Mouse (Mus musculus) cerebral cortex, adult 2 months (tissue): ENCODE results near the gene Mfng.

Experiments used
- WGBS: fragments of 180-500 bp; shearing (Covaris S2); methylation state at CpG from one replicate; pipeline ENCODE4 v1.1.7; 2018; 5-methylcytosine and 5-hydroxymethylcytosine counted together

Mfng gene

DNA sequence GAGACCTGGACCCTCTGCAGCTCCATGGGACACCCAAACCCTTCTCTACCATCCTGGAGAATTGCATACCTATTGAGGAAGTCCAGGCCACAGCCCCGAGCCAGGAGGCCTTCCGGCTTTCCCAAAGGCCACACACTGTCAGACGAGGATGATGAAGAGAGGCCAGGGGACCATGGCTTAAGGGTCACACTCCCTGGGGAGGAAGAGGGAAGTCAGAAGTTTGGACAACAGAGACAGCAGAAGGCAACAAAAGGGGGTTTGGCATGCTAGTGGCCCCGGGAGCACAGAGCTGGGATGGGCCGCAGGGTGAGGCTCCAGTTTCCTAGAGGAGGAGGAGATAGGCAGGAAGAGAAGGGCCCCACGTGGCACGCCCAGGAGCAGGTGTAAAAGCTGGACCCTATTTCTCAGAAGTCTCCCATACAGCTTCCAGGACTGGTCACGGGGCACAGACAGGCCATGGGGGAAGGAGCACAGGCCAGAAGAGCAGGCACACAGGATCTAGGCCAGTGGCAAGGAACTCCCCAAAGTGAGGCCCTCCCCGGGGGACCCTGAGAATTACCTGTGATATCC, 14.1 kb upstream of the Mfng start:
- 85% methylated on average over 9 of the region's 9 CpGs for WGBS

DNA sequence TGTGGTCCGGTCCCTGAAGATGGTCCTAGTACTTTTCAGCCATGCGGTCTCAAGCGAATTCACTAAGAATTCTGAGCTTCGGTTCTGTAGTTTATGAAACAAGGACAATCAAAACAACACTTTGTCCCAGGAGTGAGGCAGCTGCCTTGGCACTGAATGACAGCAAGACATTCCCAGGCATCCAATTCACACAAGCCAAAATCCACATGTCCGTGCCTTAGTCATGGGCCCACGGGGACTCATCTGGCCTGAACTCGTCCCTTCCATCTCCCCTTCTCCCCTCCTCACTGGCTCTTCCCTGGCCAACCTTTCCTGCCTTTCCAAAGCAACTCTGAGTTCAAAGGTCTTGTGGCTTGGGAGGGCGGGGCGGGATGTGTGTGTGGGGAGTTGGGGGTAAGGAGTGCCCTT, 13.1 kb upstream of the Mfng start:
- whole genome bisulfite sequencing = 68% methylated on average over 9 of the region's 9 CpGs

DNA sequence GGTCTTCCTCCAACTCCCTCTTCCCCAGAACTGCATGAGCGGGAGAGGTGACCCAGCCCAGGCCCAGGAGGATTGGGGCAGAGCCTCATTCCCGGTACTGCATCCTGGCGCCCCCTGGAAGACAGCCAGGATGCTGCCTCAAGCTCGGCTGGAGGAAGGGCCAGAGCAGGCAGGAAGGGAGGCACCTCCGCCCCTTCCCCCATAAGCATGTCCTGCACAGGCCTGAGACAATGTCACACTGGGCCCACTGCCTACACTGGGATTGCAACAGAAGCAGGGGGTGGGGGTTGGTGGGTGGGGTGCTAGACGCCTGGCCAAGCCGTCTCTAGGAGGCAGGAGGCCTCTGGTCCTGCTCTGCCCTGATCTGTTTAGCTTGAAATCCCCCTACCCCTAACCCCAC, 12.7 kb upstream of the Mfng start:
- 48% methylated on average over 7 of the region's 7 CpGs for WGBS

DNA sequence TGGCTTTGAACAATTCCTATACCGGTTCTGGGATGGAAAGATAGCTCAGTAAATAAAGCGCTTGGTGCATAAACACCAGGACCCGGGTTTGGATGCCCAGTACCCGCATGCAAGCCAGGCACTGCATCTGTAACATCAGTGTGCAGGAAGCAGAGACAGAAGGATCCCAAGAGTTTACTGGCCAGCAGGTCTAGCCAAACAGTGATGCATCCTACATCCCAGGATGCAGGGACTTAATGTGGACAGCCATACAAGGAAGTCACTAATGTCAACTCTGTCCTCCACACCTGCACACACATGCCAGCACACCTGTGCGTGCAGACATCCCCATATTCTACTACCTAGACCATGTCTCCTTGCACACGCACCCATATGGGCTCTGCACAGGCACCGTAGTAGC, 12.0 kb upstream of the Mfng start:
- 86% methylated on average over 7 of the region's 7 CpGs for WGBS

DNA sequence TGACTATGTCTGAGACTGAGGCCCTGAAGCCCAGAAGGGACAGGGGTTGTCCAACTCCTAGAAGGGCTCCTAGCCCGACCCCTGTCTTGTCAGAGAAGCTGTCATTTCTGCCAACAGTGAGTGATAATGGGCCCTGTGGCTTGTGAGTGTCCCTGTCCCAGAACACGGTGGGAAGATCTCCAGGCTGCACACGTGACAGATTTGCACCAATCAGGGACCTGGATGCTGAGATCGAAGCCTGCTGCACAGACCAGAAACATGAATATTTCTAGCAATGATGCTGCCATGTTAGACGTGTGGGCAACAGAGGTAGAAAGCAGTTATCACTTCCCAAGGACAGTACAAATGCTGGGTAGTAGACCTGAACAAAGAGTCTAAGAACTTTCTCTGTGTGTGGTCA, 11.2 kb upstream of the Mfng start:
- 74% methylated on average over 5 of the region's 5 CpGs for WGBS

DNA sequence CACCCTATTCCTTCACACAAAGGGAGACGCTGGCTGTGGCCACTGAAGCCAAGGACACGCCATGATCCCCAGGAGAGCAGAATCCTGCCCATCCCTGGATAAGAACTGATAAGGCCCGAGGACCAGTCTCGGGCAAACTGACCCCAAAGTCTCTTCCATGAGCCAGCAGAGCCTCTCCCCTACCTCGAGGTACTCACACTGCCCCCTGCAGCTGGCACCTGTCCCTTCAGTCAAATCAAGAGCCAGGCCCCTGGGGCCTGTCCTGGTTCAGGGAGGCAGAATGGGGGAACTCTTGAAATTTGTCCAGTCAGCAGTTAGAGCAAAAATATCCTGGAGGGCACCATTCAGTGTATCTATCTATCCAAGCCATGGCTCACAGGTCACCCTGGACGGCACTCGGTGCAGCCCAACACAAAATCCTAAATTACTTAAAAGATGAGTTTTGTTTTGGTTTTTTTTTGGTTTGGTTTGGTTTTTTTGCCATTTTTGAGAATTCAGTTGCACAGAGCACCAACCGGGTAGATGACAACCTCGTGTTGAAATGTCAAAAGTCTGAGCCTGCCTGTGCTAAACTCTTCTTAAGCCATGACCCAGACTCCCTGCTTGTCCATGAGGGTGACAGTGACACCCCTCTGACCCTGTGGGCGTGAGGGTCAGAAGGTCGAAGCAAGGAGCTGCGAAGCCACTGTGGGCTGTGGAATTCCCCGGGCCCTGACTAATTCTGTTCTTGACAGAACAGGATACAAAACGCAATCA, 9.3 kb upstream of the Mfng start:
- WGBS = 85% methylated on average over 14 of the region's 14 CpGs

DNA sequence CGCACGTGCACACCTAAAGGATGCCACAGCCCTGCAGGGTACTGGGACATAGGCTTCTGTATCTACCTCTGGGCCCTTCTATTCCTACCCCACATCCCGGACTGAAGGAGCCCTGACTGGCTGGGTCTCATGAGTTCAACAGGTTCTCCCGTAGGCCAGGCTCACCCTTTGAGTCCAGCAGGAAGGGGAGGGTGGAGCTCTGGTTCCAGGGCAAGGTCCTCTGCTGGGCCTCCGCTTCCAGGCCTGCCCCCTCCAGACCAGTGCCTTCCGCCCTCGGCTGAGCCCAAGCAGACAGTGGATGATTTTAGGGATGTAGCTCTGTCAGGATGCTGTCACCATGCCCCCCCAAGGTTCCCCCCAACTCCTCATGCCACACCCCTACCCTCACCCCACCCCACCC, 7.6 kb upstream of the Mfng start:
- 90% methylated on average over 7 of the region's 7 CpGs for WGBS

DNA sequence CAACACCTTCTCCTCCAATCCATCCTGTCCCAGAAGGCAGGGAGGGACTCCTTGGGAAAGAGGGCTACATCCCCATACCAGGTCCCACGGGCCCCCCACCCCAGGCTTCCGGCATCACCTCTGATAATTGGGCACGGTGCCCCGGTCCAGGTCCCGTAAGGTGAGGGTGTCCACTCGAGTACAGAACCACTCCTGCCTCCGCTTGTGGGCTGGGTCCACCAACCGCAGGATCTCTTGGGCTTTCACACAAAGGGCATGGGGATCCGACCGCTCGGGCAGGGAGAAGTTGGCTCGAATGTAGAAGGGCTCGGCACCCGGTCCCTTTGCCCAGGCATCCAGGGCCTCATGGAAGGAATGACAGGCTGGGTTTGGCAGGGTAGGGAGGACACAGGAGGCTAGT, 7.1 kb upstream of the Mfng start:
- 97% methylated on average over 14 of the region's 14 CpGs for WGBS

DNA sequence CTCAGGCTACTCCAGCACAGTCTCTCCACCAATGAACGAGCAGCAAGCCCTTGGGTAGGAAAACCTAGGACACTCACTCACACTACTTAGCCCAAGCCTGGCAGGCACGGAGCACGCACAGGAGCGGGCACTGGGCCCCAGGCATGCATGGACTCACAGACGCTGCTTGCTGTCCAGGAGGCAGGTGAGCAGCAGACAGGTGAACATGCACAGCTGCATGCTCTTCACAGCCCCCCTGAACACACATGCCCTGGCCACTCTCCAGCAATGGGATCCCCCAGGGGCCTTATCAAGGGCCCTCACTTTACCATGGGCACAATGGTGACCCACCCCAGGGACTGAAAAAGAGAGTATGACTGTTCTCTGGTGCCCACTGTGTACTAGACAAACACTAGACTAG, 6.4 kb upstream of the Mfng start:
- 97% methylated on average over 5 of the region's 5 CpGs for WGBS

DNA sequence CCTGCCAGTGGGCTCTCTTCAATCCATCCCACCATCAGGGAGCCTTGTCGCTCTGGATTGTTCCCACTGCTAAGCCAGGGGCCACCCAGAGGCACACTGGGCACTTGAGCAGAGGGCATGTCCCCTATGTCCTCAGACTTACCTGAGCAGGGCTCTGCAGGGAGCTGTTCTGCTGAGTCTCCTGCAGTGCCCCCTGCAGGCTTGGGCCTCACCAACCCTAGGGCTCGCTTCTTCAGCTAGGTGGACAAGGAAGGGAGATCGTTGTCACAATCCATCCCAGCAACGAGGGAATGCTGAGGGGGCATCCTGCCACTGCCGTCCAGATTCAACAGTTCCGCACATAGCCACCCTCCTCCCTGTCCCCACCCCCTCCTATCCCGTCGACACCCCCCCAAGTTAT, 6.0 kb upstream of the Mfng start:
- WGBS = 85% methylated on average over 8 of the region's 8 CpGs

DNA sequence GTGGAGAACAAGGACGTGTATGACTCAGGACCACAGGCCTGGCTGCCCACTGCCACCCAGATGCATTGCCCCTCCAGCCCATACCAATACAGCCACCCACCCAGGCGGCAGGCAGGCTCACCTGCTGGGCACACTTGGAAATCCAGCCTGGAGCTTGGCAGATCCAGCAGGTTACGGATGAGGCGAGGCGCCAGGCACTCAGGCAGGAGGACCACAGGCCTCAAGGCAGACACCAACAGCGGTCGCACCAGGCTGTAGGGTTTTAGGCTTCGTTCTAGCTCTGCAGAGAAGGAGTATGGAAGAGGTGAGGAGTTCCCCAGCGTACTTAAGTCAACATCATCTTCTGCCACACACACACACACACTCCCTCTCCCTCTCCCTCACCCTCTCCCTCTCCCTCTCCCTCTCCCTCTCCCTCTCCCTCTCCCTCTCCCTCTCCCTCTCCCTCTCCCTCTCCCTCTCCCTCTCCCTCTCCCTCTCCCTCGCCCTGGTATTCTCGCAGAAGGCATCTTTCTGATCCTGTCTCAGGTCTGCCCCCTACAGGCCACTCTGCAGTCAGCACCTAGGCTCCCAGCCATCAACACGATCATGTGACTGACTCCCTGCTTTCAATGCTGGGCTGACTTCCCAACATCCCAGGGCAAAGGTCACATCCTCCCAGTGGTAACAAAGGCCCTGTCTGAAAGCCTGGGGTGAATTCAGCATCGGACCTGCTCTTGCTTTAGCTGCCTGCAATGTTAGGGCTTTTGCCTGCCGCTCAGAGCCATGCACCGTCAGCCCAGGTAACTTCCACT, 5.0 kb upstream of the Mfng start:
- 54% methylated on average over 15 of the region's 15 CpGs for WGBS

DNA sequence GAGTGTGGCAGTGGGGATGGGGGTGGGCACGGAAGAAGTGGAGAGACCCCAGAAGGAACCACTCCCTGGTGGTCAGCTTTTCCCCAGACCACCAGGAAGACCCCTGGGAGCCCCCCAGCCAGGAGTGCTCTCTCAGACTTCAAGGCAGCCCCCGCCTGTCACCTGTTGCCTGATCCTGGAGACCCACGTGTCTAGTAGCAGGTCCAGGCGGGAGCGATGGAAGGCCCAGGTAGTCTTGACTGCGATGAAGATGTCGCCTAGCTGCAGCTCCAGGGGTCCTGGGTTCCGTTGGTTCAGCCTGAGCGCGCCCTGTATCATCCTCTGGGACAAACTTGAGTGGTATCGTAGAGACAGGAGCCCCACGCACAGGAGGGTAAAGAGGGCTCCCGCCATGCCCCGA, 419 bp downstream of the Mfng start:
- WGBS = 68% methylated on average over 14 of the region's 14 CpGs

DNA sequence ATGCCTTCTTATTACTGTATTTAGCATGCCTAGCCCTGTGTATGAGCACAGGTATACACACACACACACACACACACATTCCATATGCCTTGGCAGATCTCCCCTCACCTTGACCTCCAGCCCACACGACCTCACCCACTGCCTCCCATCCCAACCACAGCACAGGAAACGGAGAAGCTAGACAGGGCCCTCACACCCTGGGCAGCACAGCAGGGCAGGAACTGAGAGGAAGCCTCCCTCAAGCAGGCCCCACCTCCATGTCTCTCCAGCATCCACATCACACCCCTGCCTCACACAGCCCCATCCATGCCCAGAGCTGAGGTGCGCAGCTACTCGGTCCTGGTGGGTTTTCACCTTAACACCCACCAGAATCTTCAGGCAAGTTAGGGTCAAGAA, 909 bp downstream of the Mfng start:
- WGBS = 71% methylated on average over 4 of the region's 4 CpGs

DNA sequence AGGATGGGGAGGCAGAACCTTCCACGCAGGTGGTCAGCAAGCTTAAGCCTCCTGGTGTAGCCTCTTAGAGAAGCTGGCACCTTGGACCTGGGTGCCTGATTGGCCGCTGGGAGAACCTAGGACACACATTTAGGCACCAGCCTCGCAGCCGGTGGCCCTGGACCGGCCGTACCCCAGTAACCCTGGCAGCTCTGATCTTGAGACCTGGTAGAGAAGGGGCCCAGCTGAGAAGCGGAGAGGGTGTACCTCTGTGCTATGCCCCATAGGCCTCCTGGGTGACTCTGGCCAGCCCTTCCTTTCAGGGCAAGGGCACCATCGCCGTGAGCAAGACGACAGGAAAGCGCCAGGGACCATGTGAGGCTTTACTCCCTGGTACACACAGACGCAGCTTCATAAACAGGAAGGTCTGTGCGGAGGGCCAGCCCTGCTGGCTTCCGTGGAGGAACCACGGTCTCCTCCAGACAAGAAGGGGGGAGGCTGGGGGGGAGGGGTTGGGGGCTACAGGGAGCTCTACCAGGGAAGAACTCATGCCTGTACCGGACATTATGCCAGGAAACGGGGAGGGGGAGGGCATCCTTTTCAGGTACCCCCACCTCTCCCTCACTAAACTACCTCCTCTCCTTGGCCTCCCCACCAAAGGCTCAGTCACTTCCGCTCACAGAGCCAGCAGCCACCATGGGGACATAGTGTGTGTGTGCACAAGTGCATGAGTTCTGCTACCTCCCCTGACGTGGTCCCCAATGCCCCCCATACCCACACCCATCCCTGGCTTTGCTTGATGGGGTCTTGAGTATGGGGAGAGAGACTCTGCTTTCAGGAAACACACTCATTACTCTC, 1.5 kb downstream of the Mfng start:
- 70% methylated on average over 19 of the region's 19 CpGs for WGBS

DNA sequence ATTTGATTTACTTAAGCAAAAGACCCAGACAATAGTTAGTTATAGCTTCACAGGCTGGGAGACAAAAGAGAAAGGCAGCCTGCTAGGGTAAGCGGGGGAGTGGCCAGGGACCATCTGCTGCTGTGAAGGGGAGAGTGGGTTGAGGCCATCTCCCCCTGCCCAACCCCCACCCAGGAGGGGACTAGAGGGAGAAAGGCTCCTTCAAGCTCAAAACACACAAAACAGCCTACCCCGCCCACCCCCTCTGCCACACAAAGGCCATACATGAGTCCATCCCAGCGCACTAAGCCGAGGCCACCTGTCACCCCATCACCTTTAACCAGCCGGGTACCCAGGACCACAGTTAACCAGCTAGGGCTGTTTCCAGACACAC, 2.3 kb downstream of the Mfng start:
- WGBS = 47% methylated on average over 5 of the region's 5 CpGs

DNA sequence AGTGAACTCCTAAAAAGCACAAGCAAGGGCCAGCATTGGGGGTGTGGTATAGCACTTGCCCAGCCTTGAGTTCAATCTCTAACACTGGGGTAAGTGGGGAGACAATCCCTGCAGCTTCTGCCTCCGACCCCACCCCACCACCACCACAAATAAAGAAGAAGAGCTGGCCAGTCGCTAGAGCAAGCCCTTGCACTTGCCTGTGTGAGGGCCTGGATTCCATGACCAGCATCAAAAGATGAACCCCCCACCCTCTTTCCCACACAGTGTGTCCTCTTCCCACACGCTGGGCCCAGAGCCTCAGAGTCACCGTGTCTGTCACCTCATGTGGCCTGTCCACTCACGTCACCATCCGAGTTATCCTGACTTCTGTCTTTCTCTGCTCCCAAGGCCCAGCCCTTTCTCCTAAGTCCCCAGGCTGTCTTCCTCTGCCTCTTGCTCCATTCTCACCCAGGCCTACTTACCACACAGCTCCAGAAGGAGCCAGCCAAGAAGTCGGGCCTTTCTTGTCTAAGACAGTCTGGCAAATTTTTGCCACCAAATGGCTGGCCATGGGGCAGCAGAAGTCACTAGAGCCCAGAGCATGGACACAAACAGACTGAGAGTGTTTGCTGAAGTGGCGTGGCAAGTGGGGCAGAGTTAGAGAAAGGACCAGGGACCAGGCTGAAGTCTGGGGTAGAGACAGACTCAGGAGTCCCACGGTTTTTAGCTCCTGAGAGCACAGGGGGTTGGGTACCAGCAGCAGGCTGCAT, 2.9 kb downstream of the Mfng start:
- 47% methylated on average over 9 of the region's 9 CpGs for WGBS

DNA sequence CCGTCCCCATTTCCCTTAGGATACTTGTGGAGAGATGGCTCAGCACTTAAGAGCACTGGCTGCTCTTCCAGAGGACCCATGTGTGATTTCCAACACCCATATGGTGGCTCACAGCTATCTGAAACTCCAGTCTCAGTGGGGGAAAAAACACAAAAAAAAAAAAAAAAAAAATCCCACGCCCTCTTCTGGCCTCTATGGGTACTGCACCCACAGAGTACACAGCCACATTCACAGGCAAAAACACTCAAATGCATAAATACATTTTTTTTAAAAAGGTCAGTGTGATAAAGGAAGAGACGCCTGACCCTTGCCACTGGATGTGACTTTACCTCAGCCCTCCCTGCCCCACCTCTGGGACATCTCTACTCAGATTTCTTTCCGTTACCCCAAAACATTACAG, 4.2 kb downstream of the Mfng start:
- 92% methylated on average over 4 of the region's 4 CpGs for WGBS

DNA sequence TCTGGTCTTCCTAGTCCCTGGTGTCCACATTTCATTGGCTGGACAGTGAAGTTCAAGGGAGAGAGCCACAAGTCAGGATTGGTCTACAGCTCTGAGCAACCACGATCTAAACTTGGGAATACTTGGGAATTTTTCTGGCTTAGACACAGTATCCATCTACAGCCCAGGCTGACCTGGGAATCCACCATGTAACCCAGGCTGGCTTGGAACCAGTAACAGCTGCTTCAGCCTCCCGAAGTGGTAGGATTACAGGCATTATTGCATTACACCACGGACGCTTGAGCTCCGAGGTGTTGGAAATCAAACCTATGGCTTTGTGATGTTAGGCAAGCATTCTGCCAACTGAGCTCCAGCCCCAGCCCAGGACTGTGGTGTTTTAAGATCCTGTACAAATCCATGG, 9.6 kb downstream of the Mfng start:
- WGBS = 87% methylated on average over 5 of the region's 5 CpGs

DNA sequence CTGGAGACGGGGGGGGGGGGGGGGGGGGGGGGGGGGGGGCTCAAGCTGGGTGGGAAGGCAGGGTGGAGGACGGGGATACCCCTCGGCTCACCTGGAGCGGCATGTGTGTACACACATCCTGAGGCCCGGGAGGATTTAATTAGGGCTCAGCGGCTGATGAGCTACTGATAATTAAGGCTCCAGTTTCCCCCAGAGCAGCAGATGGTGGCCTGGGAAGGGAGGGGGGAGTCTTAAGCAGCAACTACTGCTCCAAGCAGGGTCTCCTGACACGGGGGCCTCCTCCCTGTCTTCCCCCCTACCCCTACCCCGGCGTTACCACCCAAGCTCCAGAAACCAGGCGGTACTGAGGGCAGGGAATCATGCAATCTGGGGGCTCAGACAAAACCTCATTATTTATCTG, 10.1 kb downstream of the Mfng start:
- 46% methylated on average over 9 of the region's 10 CpGs for WGBS

DNA sequence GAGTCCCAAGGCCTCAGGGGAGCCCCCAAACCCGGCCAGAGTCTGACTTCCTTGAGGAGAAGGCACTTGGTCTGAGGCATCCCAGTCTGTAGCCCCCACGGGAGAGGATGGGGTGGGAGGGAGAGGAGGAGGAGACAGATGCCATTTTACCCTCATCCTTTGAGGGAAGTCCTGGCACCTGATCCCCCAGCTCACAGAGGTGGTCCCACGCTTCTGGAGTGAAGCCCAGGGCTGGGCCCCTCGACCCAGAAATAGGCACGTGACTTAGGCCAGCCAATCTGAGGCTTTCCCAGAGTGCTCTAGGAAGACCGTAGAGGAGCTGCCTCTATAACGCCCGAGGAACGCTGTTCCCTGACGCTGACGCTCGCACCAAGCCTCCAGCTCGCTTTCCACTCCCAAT, 12.2 kb downstream of the Mfng start:
- 81% methylated on average over 13 of the region's 13 CpGs for WGBS

DNA sequence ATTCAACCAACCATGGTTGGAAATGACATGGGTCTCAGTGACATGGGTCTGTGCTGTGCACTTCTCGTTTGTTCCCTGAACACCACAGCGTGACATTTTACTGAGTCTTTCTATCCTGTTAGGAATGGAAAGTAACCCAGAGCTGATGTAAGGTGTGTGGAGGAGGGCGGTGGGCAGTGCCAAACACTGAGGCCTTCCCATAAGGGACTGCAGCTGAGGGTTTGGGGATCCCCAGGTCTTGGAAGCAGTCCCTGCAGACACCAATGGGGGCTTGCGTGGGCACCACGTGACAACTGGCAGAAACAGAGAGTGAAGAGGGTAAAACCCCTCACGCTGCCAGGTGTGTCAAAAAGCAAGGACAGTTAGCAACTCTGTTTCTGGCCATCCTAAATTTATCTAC, 15.1 kb downstream of the Mfng start:
- WGBS = 93% methylated on average over 6 of the region's 6 CpGs
